Mouse (Mus musculus): ENCODE measurements around the gene Tex52. TPM values are rescaled to one million over a fixed set of nuclear protein-coding genes. Genes with fewer than 3 reads are reported as not detected.

Gene Tex52
- polyA plus RNA-seq, 2 experiments, result 0.37 to 1.1 TPM

DNA sequence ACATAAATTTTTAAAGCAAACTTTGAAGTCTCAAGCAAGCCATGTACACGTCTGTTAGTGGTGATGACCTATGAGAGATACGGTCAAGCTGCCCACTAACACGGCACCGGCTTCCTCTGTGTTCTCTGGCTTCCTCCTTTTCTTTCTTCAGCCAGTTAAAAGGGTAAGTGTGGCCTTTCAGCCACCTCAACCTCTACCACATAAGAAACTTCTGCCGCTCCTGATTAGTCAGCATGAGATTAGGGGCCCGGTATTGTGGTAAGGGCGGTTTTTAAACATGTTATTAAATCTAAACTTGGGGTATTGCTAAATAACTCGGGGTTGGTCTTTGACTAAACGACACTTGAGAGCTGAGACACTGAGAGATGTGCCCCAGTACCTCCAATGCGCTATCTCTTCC lies 29.6 kb upstream of the Tex52 start:
- WGBS, result 85% methylated on average over 10 of the region's 10 CpGs
- Histone ChIP-seq H3K9me3 (ENCODE audit: control insufficient read depth, low read length) (no peaks in the 10 kb centered on the region), H3K4me3 (replicated peaks; ENCODE audit: low read length) (no peak overlapping the region)

DNA sequence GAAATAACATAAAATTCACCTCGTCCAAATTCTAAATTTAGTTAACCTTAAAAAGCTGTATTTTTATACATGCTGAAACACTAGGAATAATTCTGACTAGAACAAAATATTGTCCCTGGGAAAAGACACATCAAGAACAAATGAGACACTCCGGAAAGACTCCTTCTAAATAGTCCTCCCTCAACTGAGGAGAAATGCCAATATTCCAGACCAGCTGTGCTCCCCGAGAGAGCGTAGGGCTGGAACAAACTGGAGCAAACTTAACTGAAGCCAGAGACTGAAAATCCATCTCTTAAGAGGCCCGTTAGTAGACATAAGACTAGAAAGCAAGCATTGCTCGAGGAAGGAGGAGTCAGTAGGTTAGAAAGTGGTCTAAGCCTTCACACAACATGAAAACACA lies 28.5 kb upstream of the Tex52 start:
- Histone ChIP-seq H3K4me3 (replicated peaks; ENCODE audit: low read length) (no peak overlapping the region), H3K9ac (ENCODE audit: low read depth, low read length, severe bottlenecking) (no peak overlapping the region), H3K4me2 (replicated peaks; ENCODE audit: low read depth, low read length, severe bottlenecking) (no peak overlapping the region), H3K9me3 (ENCODE audit: control insufficient read depth, low read length) (no peaks in the 10 kb centered on the region), H3K4me1 (ENCODE audit: control insufficient read depth, insufficient read depth, low read length) (no peaks in the 10 kb centered on the region), H3K27ac (replicated peaks; ENCODE audit: low read depth, low read length) (no peak overlapping the region; the same call in 1 of the 2 replicates), H3K36me3 (ENCODE audit: control insufficient read depth, insufficient read depth, low read length) (peaks cover 23% of the 10 kb centered on the region), H3K27me3 (ENCODE audit: control insufficient read depth, insufficient read depth, low read length) (no peaks in the 10 kb centered on the region)
- DNase-seq (ENCODE audit: low spot score) (no peak), ATAC-seq (ENCODE audit: low FRiP score, low read depth) (no peak)
- no peak for TF ChIP-seq POLR2A (IDR thresholded peaks at IDR 0.05; ENCODE audit: borderline replicate concordance, extremely low read depth, insufficient read depth, insufficient read length)
- WGBS, result 72% methylated on average over 6 of the region's 6 CpGs

More for the DNA sequence above, 29.6 kb upstream of the Tex52 start:
- TF ChIP-seq POLR2A (IDR thresholded peaks at IDR 0.05; ENCODE audit: borderline replicate concordance, extremely low read depth, insufficient read depth, insufficient read length), result no peak
- peaks cover 18% of the 10 kb centered on the region for H3K36me3 ChIP-seq (ENCODE audit: control insufficient read depth, insufficient read depth, low read length)
- no peak overlapping the region for H3K27ac ChIP-seq (replicated peaks; ENCODE audit: low read depth, low read length)
- no peak overlapping the region for H3K4me2 ChIP-seq (replicated peaks; ENCODE audit: low read depth, low read length, severe bottlenecking)
- H3K27me3 ChIP-seq (ENCODE audit: control insufficient read depth, insufficient read depth, low read length), result no peaks in the 10 kb centered on the region
- DNase-seq (ENCODE audit: low spot score) (no peak), ATAC-seq (ENCODE audit: low FRiP score, low read depth) (no peak)
- H3K9ac ChIP-seq (ENCODE audit: low read depth, low read length, severe bottlenecking), result no peak overlapping the region
- no peaks in the 10 kb centered on the region for H3K4me1 ChIP-seq (ENCODE audit: control insufficient read depth, insufficient read depth, low read length)

GRCm38 (mm10) chr6:128349711-128350110 lies 25.5 kb upstream of the Tex52 start:
- Histone ChIP-seq H3K4me1 (ENCODE audit: control insufficient read depth, insufficient read depth, low read length) (peaks cover 9% of the 10 kb centered on the region), H3K27me3 (ENCODE audit: control insufficient read depth, insufficient read depth, low read length) (no peaks in the 10 kb centered on the region), H3K4me3 (replicated peaks; ENCODE audit: low read length) (no peak overlapping the region), H3K27ac (replicated peaks; ENCODE audit: low read depth, low read length) (no peak overlapping the region), H3K9ac (ENCODE audit: low read depth, low read length, severe bottlenecking) (no peak overlapping the region), H3K4me2 (replicated peaks; ENCODE audit: low read depth, low read length, severe bottlenecking) (no peak overlapping the region), H3K9me3 (ENCODE audit: control insufficient read depth, low read length) (no peaks in the 10 kb centered on the region), H3K36me3 (ENCODE audit: control insufficient read depth, insufficient read depth, low read length) (peaks cover 10% of the 10 kb centered on the region)
- DNase-seq (ENCODE audit: low spot score), result no peak
- WGBS, result 63% methylated on average over 7 of the region's 7 CpGs
- no peak for ATAC-seq (ENCODE audit: low FRiP score, low read depth)
- TF ChIP-seq POLR2A (IDR thresholded peaks at IDR 0.05; ENCODE audit: borderline replicate concordance, extremely low read depth, insufficient read depth, insufficient read length), result no peak

DNA sequence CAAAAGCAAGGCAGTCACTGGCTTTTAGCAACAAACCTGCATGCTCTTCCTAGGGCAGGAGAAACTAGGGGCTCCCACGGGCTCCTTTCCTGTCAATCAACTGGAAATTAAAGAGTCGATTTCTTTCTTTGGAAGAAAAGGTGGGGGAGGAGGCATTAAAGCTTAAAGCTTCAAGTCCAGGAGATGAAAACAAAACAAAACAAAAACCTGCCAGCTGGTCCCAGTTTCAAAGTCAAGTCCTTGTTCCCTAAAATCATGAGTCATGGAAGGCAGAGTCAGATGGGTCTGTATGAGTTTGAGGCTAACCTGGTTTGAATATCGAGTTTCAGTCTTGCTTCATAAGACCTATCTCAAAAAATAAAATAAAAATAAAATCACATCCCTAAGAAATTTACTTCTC lies 21.1 kb upstream of the Tex52 start:
- no peak for TF ChIP-seq POLR2A (IDR thresholded peaks at IDR 0.05; ENCODE audit: borderline replicate concordance, extremely low read depth, insufficient read depth, insufficient read length)
- Histone ChIP-seq H3K9me3 (ENCODE audit: control insufficient read depth, low read length) (no peaks in the 10 kb centered on the region), H3K36me3 (ENCODE audit: control insufficient read depth, insufficient read depth, low read length) (peaks cover 32% of the 10 kb centered on the region), H3K4me1 (ENCODE audit: control insufficient read depth, insufficient read depth, low read length) (peaks cover 14% of the 10 kb centered on the region), H3K4me2 (replicated peaks; ENCODE audit: low read depth, low read length, severe bottlenecking) (peak overlapping the region; percentile 71), H3K27ac (replicated peaks; ENCODE audit: low read depth, low read length) (no peak overlapping the region), H3K4me3 (replicated peaks; ENCODE audit: low read length) (peak overlapping the region; percentile 78; the same call in 1 of the 2 replicates), H3K27me3 (ENCODE audit: control insufficient read depth, insufficient read depth, low read length) (no peaks in the 10 kb centered on the region), H3K9ac (ENCODE audit: low read depth, low read length, severe bottlenecking) (no peak overlapping the region)
- no peak for DNase-seq (ENCODE audit: low spot score)
- WGBS, result 66% methylated on average over 3 of the region's 3 CpGs
- no peak for ATAC-seq (ENCODE audit: low FRiP score, low read depth)

DNA sequence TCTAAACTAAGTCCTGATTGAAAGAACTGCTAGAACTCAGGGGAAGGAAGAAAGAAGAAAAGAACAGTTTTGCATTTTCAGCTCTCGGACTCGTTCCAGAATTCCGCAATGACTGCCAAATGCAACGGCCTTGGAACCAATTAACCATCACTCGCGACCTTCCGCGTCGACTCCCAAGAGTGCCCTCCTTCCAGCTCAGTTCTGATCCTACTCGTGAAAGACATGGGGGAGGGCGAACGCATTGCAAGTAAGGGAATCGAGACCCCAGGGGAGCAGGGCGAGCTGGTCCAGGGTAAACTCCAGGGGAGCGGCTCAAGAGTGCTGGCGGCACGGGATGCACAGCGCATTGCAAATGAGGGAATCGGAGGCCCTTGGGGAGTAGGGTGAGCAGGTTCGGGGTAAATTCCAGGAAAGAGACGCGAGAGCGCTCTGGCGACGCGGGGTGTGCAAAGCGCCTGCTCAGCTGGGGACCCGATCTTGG lies 20.0 kb upstream of the Tex52 start:
- peak overlapping the region; percentile 78 for H3K4me3 ChIP-seq (replicated peaks; ENCODE audit: low read length)
- H3K9ac ChIP-seq (ENCODE audit: low read depth, low read length, severe bottlenecking), result peak overlapping the region; percentile 76
- peak overlapping the region; percentile 85 for H3K27ac ChIP-seq (replicated peaks; ENCODE audit: low read depth, low read length)
- ATAC-seq (ENCODE audit: low FRiP score, low read depth) (peak; percentile 64), DNase-seq (ENCODE audit: low spot score) (peak; percentile 42)
- H3K4me2 ChIP-seq (replicated peaks; ENCODE audit: low read depth, low read length, severe bottlenecking), result peak overlapping the region; percentile 71
- H3K4me1 ChIP-seq (ENCODE audit: control insufficient read depth, insufficient read depth, low read length), result peaks cover 14% of the 10 kb centered on the region
- no peaks in the 10 kb centered on the region for H3K27me3 ChIP-seq (ENCODE audit: control insufficient read depth, insufficient read depth, low read length)
- TF ChIP-seq POLR2A (IDR thresholded peaks at IDR 0.05; ENCODE audit: borderline replicate concordance, extremely low read depth, insufficient read depth, insufficient read length), result no peak
- no peaks in the 10 kb centered on the region for H3K9me3 ChIP-seq (ENCODE audit: control insufficient read depth, low read length)
- peaks cover 31% of the 10 kb centered on the region for H3K36me3 ChIP-seq (ENCODE audit: control insufficient read depth, insufficient read depth, low read length)
- 0% methylated on average over 20 of the region's 28 CpGs for WGBS
